8 mouse cellular contexts compared by ENCODE assay signal in genomic region chr7:29505337-29506318, GRCm38 (mm10). TPM values are rescaled to one million over a fixed set of nuclear protein-coding genes. Genes with fewer than 3 reads are reported as not detected.
DNase-seq lines count a peak whose midpoint lies in the region; ATAC-seq lines count a peak whose summit lies in the region.

No protein-coding gene starts in this region.

- no peaks in the 10 kb centered on the region for H3K36me3 ChIP-seq in embryonic facial prominence, embryonic 11.5 days (replicated peaks; ENCODE audit: control insufficient read depth, insufficient read depth, low read depth, low read length)
- H3K36me3 ChIP-seq in lung, embryonic 15.5 days = no peaks in the 10 kb centered on the region

- no peak overlapping the region for H3K4me3 ChIP-seq in embryonic facial prominence, embryonic 11.5 days (ENCODE audit: low read depth, low read length)
- H3K4me3 ChIP-seq in lung, embryonic 15.5 days = peak overlapping the region; percentile 5; the same call in 1 of the 2 replicates

- no peak overlapping the region for H3K4me2 ChIP-seq in embryonic facial prominence, embryonic 11.5 days (ENCODE audit: low read depth, low read length)
- H3K4me2 ChIP-seq in lung, embryonic 15.5 days = peak overlapping the region; percentile 45

- peaks cover 5% of the 10 kb centered on the region for H3K4me1 ChIP-seq in embryonic facial prominence, embryonic 11.5 days (ENCODE audit: control insufficient read depth, insufficient read depth, low read length)
- H3K4me1 ChIP-seq in lung, embryonic 15.5 days = peaks cover 67% of the 10 kb centered on the region

- no peak overlapping the region; the same call in 1 of the 2 replicates for H3K27ac ChIP-seq in embryonic facial prominence, embryonic 11.5 days (replicated peaks; ENCODE audit: low read depth, low read length)
- H3K27ac ChIP-seq in lung, embryonic 15.5 days = peak overlapping the region; percentile 94

- no peaks in the 10 kb centered on the region for H3K27me3 ChIP-seq in embryonic facial prominence, embryonic 11.5 days (ENCODE audit: control insufficient read depth, insufficient read depth, low read length)
- H3K27me3 ChIP-seq in lung, embryonic 15.5 days = no peaks in the 10 kb centered on the region

- 28% methylated on average over 18 of the region's 18 CpGs for WGBS in embryonic facial prominence, embryonic 11.5 days
- 32% methylated on average over 18 of the region's 18 CpGs for WGBS in lung, embryonic 15.5 days

- no peaks in the 10 kb centered on the region for H3K9me3 ChIP-seq in embryonic facial prominence, embryonic 11.5 days (replicated peaks; ENCODE audit: control insufficient read depth, low read length)
- H3K9me3 ChIP-seq in lung, embryonic 15.5 days = no peaks in the 10 kb centered on the region

- H3K9ac ChIP-seq in embryonic facial prominence, embryonic 11.5 days (replicated peaks; ENCODE audit: low read length) = no peak overlapping the region
- H3K9ac ChIP-seq in lung, embryonic 15.5 days = no peak overlapping the region

- peak; percentile 79 for ATAC-seq in embryonic facial prominence, embryonic 11.5 days (replicated peaks; ENCODE audit: insufficient number of reproducible peaks, low FRiP score, low TSS enrichment, low read depth)
- peak; percentile 84 for ATAC-seq in lung, embryonic 15.5 days (ENCODE audit: borderline replicate concordance, extremely low read depth, low FRiP score, low TSS enrichment)

- peak; percentile 17 for DNase-seq in embryo, embryonic 10 days (ENCODE audit: low spot score)
- DNase-seq in embryo, embryonic 10.5 days (ENCODE audit: low spot score) = no peak
- no peak for DNase-seq in embryonic facial prominence, embryonic 11.5 days (ENCODE audit: low spot score)
- DNase-seq in kidney, adult 8-10 months = peak; percentile 70 to 78
- DNase-seq in c-Kit-positive CD71-positive TER-119-positive erythroid progenitor cells, embryonic 14.5 days (ENCODE audit: low spot score) = no peak
- DNase-seq in spleen, postnatal 36 days (ENCODE audit: low spot score in 2 of 2) = no peak
- no peak for DNase-seq in frontal cortex, adult 2 months (ENCODE audit: extremely low spot score in 1 of 2, low spot score in 1 of 2)

RNA-seq across cellular contexts. Expression of gene Sipa1l3, which starts 12.8 kb away (rescaled TPM):
- 4.5 and 6.8 TPM in 2 replicates for polyA plus RNA-seq in embryonic facial prominence, embryonic 11.5 days (2014; fragmentation: Nextera tagmentation; extraction: Ambion mirVana)
- polyA plus RNA-seq in lung, embryonic 15.5 days (2015; fragmentation: Nextera tagmentation; extraction: Ambion mirVana) = 24.1 and 25.1 TPM in 2 replicates
- 38.2 and 41.4 TPM in 2 replicates for polyA plus RNA-seq in frontal cortex, adult 2 months (2012; rRNA removed)

Comparison
In these comparisons a context has a peak if more than half of its experiments do, and no peak if none do; other contexts are left out.
1. DNase-seq: peak in embryo, embryonic 10 days (single experiment) and kidney, adult 8-10 months (2 of 2); none in embryo, embryonic 10.5 days (single experiment), embryonic facial prominence, embryonic 11.5 days (single experiment), c-Kit-positive CD71-positive TER-119-positive erythroid progenitor cells, embryonic 14.5 days (single experiment), spleen, postnatal 36 days (0 of 2) and frontal cortex, adult 2 months (0 of 2).